Mouse (Mus musculus): ENCODE measurements around the gene Cytl1.

DNA sequence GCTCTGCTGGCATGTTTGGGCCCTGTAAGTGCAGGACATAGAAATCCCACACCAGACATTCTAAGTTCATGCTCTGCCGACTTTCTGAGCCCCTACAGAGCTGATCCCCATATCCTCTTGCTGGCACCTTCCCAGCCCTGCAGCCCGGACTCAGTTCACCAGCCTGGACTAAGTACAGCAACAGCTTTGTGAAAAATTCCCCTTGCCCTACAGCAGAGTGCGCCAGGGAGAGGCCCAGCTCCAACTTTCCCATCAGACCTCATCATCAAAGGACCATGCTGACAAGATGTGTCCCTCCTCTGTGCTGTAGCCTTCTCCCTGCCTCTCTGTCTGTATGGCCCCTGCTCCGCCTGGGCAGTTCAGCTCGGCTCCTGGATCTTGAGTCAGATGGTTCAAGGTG, 40.4 kb downstream of the Cytl1 start:
- no peak for TF ChIP-seq POLR2A (IDR thresholded peaks at IDR 0.05; ENCODE audit: extremely low read depth, insufficient read depth, low read length)
- TF ChIP-seq CTCF (IDR thresholded peaks at IDR 0.05; ENCODE audit: low read depth, low read length) = no peak
